Mouse (Mus musculus) heart, embryonic 12.5 days (tissue): ENCODE measurements at regions not wholly inside any gene's neighbourhood (a gene's known extent, or its start where the extent isn't known, plus 50 kb on each side); places are given as distances from the start of the nearest gene placed in this dataset.

ENCODE experiments used
- ATAC-seq: fragments of 200-750 bp; cut with Nextera tagmentation; 2 replicates; pipeline ENCODE4 v1.8.0; 2017; ENCODE audit warnings: moderate TSS enrichment, moderate library complexity; ENCODE audit not compliant: insufficient number of reproducible peaks, low FRiP score
- H3K27ac ChIP-seq: fragments of 300-500 bp; sonication (generic); 2 replicates; pipeline ENCODE4 v1.5.1; 2016; ENCODE audit warnings: mild to moderate bottlenecking, moderate library complexity; ENCODE audit not compliant: poor library complexity, severe bottlenecking
- H3K27me3 ChIP-seq: fragments of 300-500 bp; sonication (generic); replicated peaks from 2 replicates; pipeline ENCODE4 v1.6.1; 2016; ENCODE audit warnings: mild to moderate bottlenecking, moderate library complexity
- H3K36me3 ChIP-seq: fragments of 300-500 bp; sonication (generic); 2 replicates; pipeline ENCODE4 v1.6.1; 2016; ENCODE audit warnings: mild to moderate bottlenecking, moderate library complexity
- H3K4me1 ChIP-seq: fragments of 300-500 bp; sonication (generic); replicated peaks from 2 replicates; pipeline ENCODE4 v1.6.1; 2016; ENCODE audit warnings: mild to moderate bottlenecking
- H3K4me2 ChIP-seq: fragments of 300-500 bp; sonication (generic); 2 replicates; pipeline ENCODE4 v1.6.1; 2016; ENCODE audit warnings: mild to moderate bottlenecking, moderate library complexity
- H3K4me3 ChIP-seq: fragments of 300-500 bp; sonication (generic); 2 replicates; pipeline ENCODE4 v1.5.1; 2016; ENCODE audit warnings: mild to moderate bottlenecking
- H3K9ac ChIP-seq: fragments of 300-500 bp; sonication (generic); 2 replicates; pipeline ENCODE4 v1.6.1; 2016; ENCODE audit warnings: mild to moderate bottlenecking, moderate library complexity
- H3K9me3 ChIP-seq: fragments of 300-500 bp; sonication (generic); replicated peaks from 2 replicates; pipeline ENCODE4 v1.6.1; 2016; ENCODE audit warnings: mild to moderate bottlenecking, moderate library complexity
- WGBS: fragments of 180-500 bp; shearing (Covaris S2); methylation state at CpG from one replicate; pipeline ENCODE4 v1.1.7; 2016; 5-methylcytosine and 5-hydroxymethylcytosine counted together

DNA sequence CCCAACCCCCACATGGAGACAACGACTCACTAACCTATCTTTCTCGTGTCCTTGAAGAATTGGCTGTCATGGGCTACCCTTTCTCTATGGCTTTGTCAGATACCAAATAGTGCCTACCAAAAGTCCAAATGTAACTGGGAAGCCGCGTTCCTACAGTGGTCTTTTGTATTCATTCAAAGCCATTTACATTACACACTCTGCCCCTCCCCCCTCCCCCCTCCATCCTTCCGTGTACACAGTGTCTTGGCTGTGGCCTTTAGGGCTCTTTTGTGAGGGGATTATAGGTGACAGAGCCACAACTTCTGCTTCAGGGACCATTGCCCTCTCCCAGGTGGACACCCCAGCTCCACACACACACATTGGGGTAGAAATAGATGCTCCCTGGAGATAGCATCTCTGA is 544.6 kb upstream of the 3110018I06Rik start:
- no peak for ATAC-seq
- 31% methylated on average over 5 of the region's 5 CpGs for WGBS
- Histone ChIP-seq H3K4me1 (no peaks in the 10 kb centered on the region), H3K27ac (no peak overlapping the region), H3K9ac (no peak overlapping the region), H3K9me3 (no peaks in the 10 kb centered on the region), H3K36me3 (no peaks in the 10 kb centered on the region), H3K4me2 (no peak overlapping the region), H3K27me3 (no peaks in the 10 kb centered on the region), H3K4me3 (no peak overlapping the region)

GRCm38 (mm10) chr12:106952621-106953020 is 535.8 kb upstream of the 3110018I06Rik start:
- H3K4me1 ChIP-seq: peaks cover 16% of the 10 kb centered on the region
- no peak overlapping the region for H3K4me2 ChIP-seq
- H3K27me3 ChIP-seq: no peaks in the 10 kb centered on the region
- ATAC-seq: no peak
- 84% methylated on average over 11 of the region's 11 CpGs for WGBS
- no peak overlapping the region for H3K27ac ChIP-seq
- H3K9me3 ChIP-seq: no peaks in the 10 kb centered on the region
- H3K4me3 ChIP-seq: no peak overlapping the region
- H3K9ac ChIP-seq: no peak overlapping the region
- H3K36me3 ChIP-seq: no peaks in the 10 kb centered on the region

- Histone ChIP-seq H3K4me2 (no peak overlapping the region), H3K9me3 (no peaks in the 10 kb centered on the region), H3K27me3 (no peaks in the 10 kb centered on the region), H3K36me3 (no peaks in the 10 kb centered on the region), H3K27ac (no peak overlapping the region), H3K9ac (no peak overlapping the region), H3K4me3 (no peak overlapping the region), H3K4me1 (peaks cover 16% of the 10 kb centered on the region)
- WGBS: 70% methylated on average over 12 of the region's 12 CpGs
- peak; percentile 36; the same call in 1 of the 2 replicates for ATAC-seq
Measured at GRCm38 (mm10) chr12:106955778-106956177, 532.7 kb upstream of the 3110018I06Rik start.

- Histone ChIP-seq H3K4me3 (no peak overlapping the region), H3K4me1 (peaks cover 16% of the 10 kb centered on the region), H3K27me3 (no peaks in the 10 kb centered on the region), H3K4me2 (no peak overlapping the region), H3K9me3 (no peaks in the 10 kb centered on the region), H3K27ac (no peak overlapping the region), H3K9ac (no peak overlapping the region), H3K36me3 (no peaks in the 10 kb centered on the region)
- ATAC-seq: no peak
- 87% methylated on average over 6 of the region's 6 CpGs for WGBS
Measured at GRCm38 (mm10) chr12:106956266-106956665, 532.2 kb upstream of the 3110018I06Rik start.

DNA sequence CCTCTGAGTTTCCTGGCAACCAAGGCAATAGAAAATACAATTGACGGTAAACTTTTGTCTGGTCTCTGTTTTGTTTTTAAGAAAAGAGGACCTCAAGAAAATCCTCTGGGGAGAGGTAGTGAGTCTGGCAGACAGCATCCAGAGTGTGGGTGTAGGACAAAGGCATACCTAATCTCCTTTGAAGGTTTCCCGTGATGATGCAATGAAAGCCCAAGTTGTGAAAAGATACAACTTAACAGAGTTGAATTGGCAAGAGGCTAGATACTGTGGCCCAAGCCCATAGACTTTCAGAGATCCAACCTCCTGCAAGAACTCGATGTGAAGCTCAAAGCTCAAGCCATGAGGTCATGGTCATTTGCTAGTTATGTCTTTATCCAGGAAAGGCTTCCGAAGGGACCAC is 526.4 kb upstream of the 3110018I06Rik start:
- Histone ChIP-seq H3K4me3 (no peak overlapping the region), H3K9ac (no peak overlapping the region), H3K36me3 (no peaks in the 10 kb centered on the region), H3K27me3 (no peaks in the 10 kb centered on the region), H3K4me2 (no peak overlapping the region), H3K27ac (no peak overlapping the region), H3K4me1 (no peaks in the 10 kb centered on the region), H3K9me3 (peaks cover 5% of the 10 kb centered on the region; the same call in 1 of the 2 replicates)
- ATAC-seq: no peak
- 77% methylated on average over 4 of the region's 4 CpGs for WGBS

DNA sequence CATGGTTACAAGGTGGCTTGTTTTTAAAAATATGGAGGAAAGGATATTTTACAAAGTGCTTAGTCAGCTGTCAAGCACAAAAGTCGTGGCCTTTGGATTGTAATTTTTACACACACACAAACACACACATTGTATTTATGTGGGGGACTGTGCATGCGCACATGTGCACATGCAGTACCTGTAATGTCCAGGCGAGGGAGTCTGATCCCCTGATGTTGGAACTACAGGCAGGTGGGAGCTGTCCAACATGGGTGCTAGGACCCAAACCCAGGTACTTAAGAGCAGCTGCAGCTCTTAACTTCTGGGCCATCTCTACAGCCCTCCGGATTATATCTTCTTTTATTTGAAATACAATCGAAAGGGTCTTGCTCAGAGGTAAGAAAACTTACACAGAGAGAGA is 524.7 kb upstream of the 3110018I06Rik start:
- no peak overlapping the region for H3K27ac ChIP-seq
- H3K27me3 ChIP-seq: no peaks in the 10 kb centered on the region
- WGBS: 56% methylated on average over 5 of the region's 5 CpGs
- no peak overlapping the region for H3K9ac ChIP-seq
- H3K4me2 ChIP-seq: no peak overlapping the region
- no peaks in the 10 kb centered on the region for H3K4me1 ChIP-seq
- no peaks in the 10 kb centered on the region for H3K36me3 ChIP-seq
- no peak for ATAC-seq
- H3K9me3 ChIP-seq: peaks cover 5% of the 10 kb centered on the region; the same call in 1 of the 2 replicates
- no peak overlapping the region for H3K4me3 ChIP-seq

DNA sequence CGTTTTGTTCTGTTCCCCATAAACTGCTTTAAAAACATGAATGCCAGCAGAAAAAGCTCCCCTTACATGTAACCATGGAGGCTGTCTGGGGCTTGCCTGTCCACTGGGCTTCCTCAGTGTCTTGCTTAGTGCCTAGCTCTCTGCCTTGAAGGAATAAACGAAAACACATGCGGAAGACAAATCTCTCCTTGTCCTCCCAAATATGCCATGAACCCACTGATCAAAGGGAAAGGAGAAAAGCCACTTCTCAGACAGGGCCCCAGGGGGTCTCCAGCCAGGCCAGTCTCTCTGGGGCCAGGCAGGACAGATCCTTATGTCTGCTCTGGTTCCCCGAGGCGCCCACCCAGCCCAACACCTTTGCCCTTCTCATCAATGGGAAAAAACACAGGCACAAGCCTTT is 518.6 kb upstream of the 3110018I06Rik start:
- ATAC-seq: no peak
- H3K27me3 ChIP-seq: no peaks in the 10 kb centered on the region
- H3K4me3 ChIP-seq: no peak overlapping the region
- no peak overlapping the region for H3K9ac ChIP-seq
- H3K4me1 ChIP-seq: no peaks in the 10 kb centered on the region
- H3K9me3 ChIP-seq: no peaks in the 10 kb centered on the region
- 49% methylated on average over 5 of the region's 5 CpGs for WGBS
- no peaks in the 10 kb centered on the region for H3K36me3 ChIP-seq
- no peak overlapping the region for H3K4me2 ChIP-seq
- H3K27ac ChIP-seq: no peak overlapping the region

DNA sequence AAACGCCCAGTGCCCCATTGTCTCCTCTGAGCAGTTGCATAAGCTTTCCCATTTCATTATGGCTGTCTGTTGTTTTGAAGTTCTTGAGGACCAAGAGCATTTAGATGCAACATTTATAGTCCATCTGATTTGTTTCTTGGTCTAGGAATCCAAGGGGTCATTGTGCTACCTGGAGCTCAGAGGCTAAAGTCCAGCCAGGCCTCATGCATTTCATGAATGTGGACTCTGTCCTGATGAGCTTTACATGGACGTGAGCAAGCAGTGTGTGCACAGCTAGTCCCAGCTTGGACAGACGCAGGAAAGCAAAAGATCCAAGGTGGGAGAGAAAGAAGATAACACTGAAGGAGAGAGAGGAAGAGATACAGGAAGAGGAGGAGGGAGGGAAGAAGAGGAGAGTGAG is 496.0 kb upstream of the 3110018I06Rik start:
- Histone ChIP-seq H3K4me2 (no peak overlapping the region), H3K4me1 (no peaks in the 10 kb centered on the region), H3K27me3 (no peaks in the 10 kb centered on the region), H3K27ac (no peak overlapping the region), H3K9me3 (no peaks in the 10 kb centered on the region), H3K4me3 (no peak overlapping the region), H3K9ac (no peak overlapping the region), H3K36me3 (no peaks in the 10 kb centered on the region)
- no peak for ATAC-seq
- WGBS: 54% methylated on average over 3 of the region's 3 CpGs

GRCm38 (mm10) chr12:106993011-106993410 is 495.4 kb upstream of the 3110018I06Rik start:
- WGBS: 64% methylated on average over 4 of the region's 4 CpGs
- Histone ChIP-seq H3K36me3 (no peaks in the 10 kb centered on the region), H3K4me2 (no peak overlapping the region), H3K4me1 (no peaks in the 10 kb centered on the region), H3K4me3 (no peak overlapping the region), H3K27ac (no peak overlapping the region), H3K27me3 (no peaks in the 10 kb centered on the region), H3K9ac (no peak overlapping the region), H3K9me3 (no peaks in the 10 kb centered on the region)
- ATAC-seq: no peak

- ATAC-seq: 0 out of 2 replicates have a peak, but pooled peaks have one; percentile 51
- 40% methylated on average over 20 of the region's 20 CpGs for WGBS
- H3K27ac ChIP-seq: no peak overlapping the region
Measured at GRCm38 (mm10) chr12:107010995-107011786, 477.2 kb upstream of the 3110018I06Rik start.

DNA sequence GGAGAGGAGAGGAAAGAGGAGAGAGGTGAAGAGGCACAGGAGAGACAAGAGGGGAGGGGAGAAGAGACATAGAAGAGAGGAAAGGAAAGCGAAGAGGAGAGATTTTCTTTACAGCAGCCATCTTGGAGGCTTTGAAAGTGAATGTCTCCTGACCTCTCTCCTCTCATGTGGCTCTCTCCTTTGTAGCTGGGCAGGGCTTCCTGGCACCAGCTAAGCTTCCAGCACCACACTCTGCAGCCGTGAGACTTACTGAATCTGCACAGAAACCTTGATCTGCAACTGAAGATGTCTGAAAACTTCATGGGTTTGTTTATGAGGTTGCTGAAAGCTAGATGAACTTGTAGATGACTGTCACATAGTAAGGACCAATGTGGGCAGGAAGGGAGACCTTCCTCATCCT is 471.6 kb upstream of the 3110018I06Rik start:
- WGBS: 71% methylated on average over 2 of the region's 2 CpGs
- Histone ChIP-seq H3K4me1 (no peaks in the 10 kb centered on the region), H3K27me3 (peaks cover 6% of the 10 kb centered on the region; the same call in 1 of the 2 replicates)

More at GRCm38 (mm10) chr12:107010995-107011786, 477.2 kb upstream of the 3110018I06Rik start:
- peaks cover 15% of the 10 kb centered on the region for H3K4me1 ChIP-seq
- peak overlapping the region; percentile 26 for H3K4me3 ChIP-seq
- no peak overlapping the region for H3K9ac ChIP-seq
- H3K27me3 ChIP-seq: peaks cover 6% of the 10 kb centered on the region; the same call in 1 of the 2 replicates
- peak overlapping the region; percentile 60 for H3K4me2 ChIP-seq
- H3K36me3 ChIP-seq: no peaks in the 10 kb centered on the region
- no peaks in the 10 kb centered on the region for H3K9me3 ChIP-seq

GRCm38 (mm10) chr12:107021806-107022205 is 466.6 kb upstream of the 3110018I06Rik start:
- 44% methylated on average over 1 of the region's 1 CpGs for WGBS
- H3K4me3 ChIP-seq: no peak overlapping the region
- ATAC-seq: no peak
- H3K27me3 ChIP-seq: peaks cover 6% of the 10 kb centered on the region
- H3K9ac ChIP-seq: no peak overlapping the region
- no peak overlapping the region for H3K4me2 ChIP-seq
- no peaks in the 10 kb centered on the region for H3K9me3 ChIP-seq
- no peak overlapping the region for H3K27ac ChIP-seq
- H3K36me3 ChIP-seq: no peaks in the 10 kb centered on the region
- H3K4me1 ChIP-seq: no peaks in the 10 kb centered on the region

More for the DNA sequence above, 471.6 kb upstream of the 3110018I06Rik start:
- Histone ChIP-seq H3K36me3 (no peaks in the 10 kb centered on the region), H3K9ac (no peak overlapping the region), H3K4me2 (no peak overlapping the region), H3K4me3 (no peak overlapping the region), H3K9me3 (no peaks in the 10 kb centered on the region), H3K27ac (no peak overlapping the region)
- no peak for ATAC-seq
